ENCODE assay signal across 25 mouse cellular contexts in the genomic region with DNA sequence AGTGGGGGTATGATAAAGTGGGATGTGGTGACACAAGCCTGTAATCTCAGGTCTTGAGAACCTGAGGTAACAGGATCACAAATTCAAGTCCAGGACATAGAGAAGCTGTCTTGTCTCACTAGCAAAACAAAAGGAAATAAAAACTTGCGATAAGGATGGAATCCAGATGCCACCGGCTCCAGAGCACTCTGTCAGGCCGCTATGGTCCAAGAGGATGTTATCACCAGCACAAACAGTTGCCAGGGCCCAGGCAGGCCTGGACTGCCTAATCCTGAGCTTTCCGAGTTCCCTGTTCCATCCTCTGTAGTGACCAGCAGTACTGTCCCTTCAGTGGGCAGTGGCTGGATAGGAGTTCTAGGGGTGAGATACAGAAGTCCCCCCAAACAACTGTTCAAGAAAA. TPM values are rescaled to one million over a fixed set of nuclear protein-coding genes. Genes with fewer than 3 reads are reported as not detected.
DNase-seq lines count a peak whose midpoint lies in the region; ATAC-seq and TF ChIP-seq lines count a peak whose summit lies in the region.
"Had no signal": no experiment of that assay in that cellular context is flagged by ENCODE, and none has a peak within 500 bp of the region (broad histone marks: within the 10 kb centered on the region; RNA-seq: fewer than 3 reads in every experiment).

No protein-coding gene starts in this region.

- no peaks in the 10 kb centered on the region for H3K36me3 ChIP-seq in lung, embryonic 14.5 days (ENCODE audit: insufficient read depth)
- H3K36me3 ChIP-seq: embryonic facial prominence, embryonic 12.5 days; embryonic facial prominence, embryonic 15.5 days; forebrain, embryonic 15.5 days; heart, embryonic 15.5 days had no signal

- no peaks in the 10 kb centered on the region for H3K9me3 ChIP-seq in lung, embryonic 14.5 days (ENCODE audit: low read depth, low read length)
- H3K9me3 ChIP-seq: embryonic facial prominence, embryonic 12.5 days; embryonic facial prominence, embryonic 15.5 days; forebrain, embryonic 15.5 days; heart, embryonic 15.5 days had no signal

- TF ChIP-seq CTCF in lung, embryonic 14.5 days (IDR thresholded peaks at IDR 0.05; ENCODE audit: low read depth) = no peak
- no peak for TF ChIP-seq CTCF in lung, adult 2 months (IDR thresholded peaks at IDR 0.05; ENCODE audit: insufficient read depth, low read length)

- no peak overlapping the region for H3K4me2 ChIP-seq in lung, embryonic 14.5 days
- H3K4me2 ChIP-seq: embryonic facial prominence, embryonic 12.5 days; embryonic facial prominence, embryonic 15.5 days; forebrain, embryonic 15.5 days; heart, embryonic 11.5 days; heart, embryonic 15.5 days; hindbrain, embryonic 14.5 days had no signal

- no peaks in the 10 kb centered on the region for H3K27me3 ChIP-seq in lung, embryonic 14.5 days (ENCODE audit: insufficient read depth, low read length)
- H3K27me3 ChIP-seq: embryonic facial prominence, embryonic 12.5 days; embryonic facial prominence, embryonic 15.5 days; forebrain, embryonic 15.5 days; heart, embryonic 15.5 days; Patski had no signal

- H3K27ac ChIP-seq in lung, embryonic 14.5 days (ENCODE audit: low read depth) = no peak overlapping the region
- 0 out of 2 replicates have a peak overlapping the region, but pooled peaks have one; percentile 1 for H3K27ac ChIP-seq in brown adipose tissue, adult 24 weeks (replicated peaks; ENCODE audit: low read depth, low read length)
- H3K27ac ChIP-seq: embryonic facial prominence, embryonic 12.5 days; embryonic facial prominence, embryonic 15.5 days; forebrain, embryonic 15.5 days; heart, adult 2 months; heart, embryonic 15.5 days; hindbrain, embryonic 14.5 days; hindbrain, postnatal 0 days had no signal

- DNase-seq in lung, embryonic 14.5 days = peak; percentile 19
- no peak for DNase-seq in lung, adult 18-20 months
- DNase-seq in lung, postnatal 36 days = peak; percentile 59
- no peak for DNase-seq in lung, adult 2 months
- no peak for DNase-seq in right cerebral cortex, postnatal 4 days
- DNase-seq: adrenal gland, postnatal 10 days; adrenal gland, postnatal 36 days; cerebellum, adult 11 months; cerebellum, adult 2 months; cerebellum, adult 9-11 months; cerebellum, postnatal 25 days; gastrocnemius, postnatal 25 days; heart, postnatal 4 days had no signal

- no peak overlapping the region for H3K9ac ChIP-seq in lung, embryonic 14.5 days
- H3K9ac ChIP-seq: embryonic facial prominence, embryonic 12.5 days; embryonic facial prominence, embryonic 15.5 days; forebrain, embryonic 15.5 days; heart, embryonic 15.5 days; hindbrain, embryonic 14.5 days had no signal

- ATAC-seq in lung, embryonic 14.5 days (ENCODE audit: insufficient read depth) = no peak
- ATAC-seq: CD4-positive, CD25-positive, alpha-beta regulatory T cell, adult 4 months; forebrain, embryonic 15.5 days; hindbrain, postnatal 0 days; inflammation-experienced regulatory T-cells, adult 6 months; Patski had no signal

- no peak overlapping the region for H3K4me3 ChIP-seq in lung, embryonic 14.5 days (ENCODE audit: low read depth, low read length)
- no peak overlapping the region for H3K4me3 ChIP-seq in lung, adult 2 months (replicated peaks; ENCODE audit: extremely low read depth, low read depth, low read length)
- H3K4me3 ChIP-seq in brown adipose tissue, adult 24 weeks (ENCODE audit: insufficient read depth, low read depth, low read length) = no peak overlapping the region
- H3K4me3 ChIP-seq: embryonic facial prominence, embryonic 12.5 days; embryonic facial prominence, embryonic 15.5 days; forebrain, embryonic 15.5 days; heart, adult 2 months; heart, embryonic 15.5 days had no signal

- H3K4me1 ChIP-seq in lung, embryonic 14.5 days (ENCODE audit: insufficient read depth) = no peaks in the 10 kb centered on the region
- H3K4me1 ChIP-seq in lung, adult 2 months (ENCODE audit: control insufficient read depth, insufficient read depth, low read length) = no peaks in the 10 kb centered on the region
- peaks cover 6% of the 10 kb centered on the region for H3K4me1 ChIP-seq in brown adipose tissue, adult 24 weeks (ENCODE audit: control insufficient read depth, insufficient read depth, insufficient read length, low read length)
- H3K4me1 ChIP-seq: embryonic facial prominence, embryonic 12.5 days; forebrain, embryonic 15.5 days had no signal

- no peak for TF ChIP-seq POLR2A in lung, adult 2 months (IDR thresholded peaks at IDR 0.05; ENCODE audit: borderline replicate concordance, extremely low read depth, low read depth, low read length)

- 55% methylated on average over 4 of the region's 4 CpGs for WGBS in lung, embryonic 14.5 days
- WGBS in lung, adult 2 months = 45% methylated on average over 4 of the region's 4 CpGs

RNA-seq across cellular contexts. Expression of gene Por, which starts 9.9 kb away (rescaled TPM):
- 51.5 and 52.7 TPM in 2 replicates for polyA plus RNA-seq in lung, embryonic 14.5 days (2014; fragmentation: Nextera tagmentation; extraction: Ambion mirVana)
- 487 and 521 TPM in 2 replicates for polyA plus RNA-seq in lung, adult 2 months (2012; rRNA removed)
- polyA plus RNA-seq in brown adipose tissue, adult 24 weeks (2012; ENCODE audit: insufficient read depth, insufficient read length, missing spikeins) = 138 and 156 TPM in 2 replicates

RNA-seq across cellular contexts. Expression of gene Rhbdd2, which starts 27.5 kb away (rescaled TPM):
- 40.5 and 45.7 TPM in 2 replicates for polyA plus RNA-seq in lung, embryonic 14.5 days (2014; fragmentation: Nextera tagmentation; extraction: Ambion mirVana)
- polyA plus RNA-seq in lung, adult 2 months (2012; rRNA removed) = 39.9 and 50.7 TPM in 2 replicates
- 11.7 and 21.0 TPM in 2 replicates for polyA plus RNA-seq in brown adipose tissue, adult 24 weeks (2012; ENCODE audit: insufficient read depth, insufficient read length, missing spikeins)

Comparison
In these comparisons a context has a peak if more than half of its experiments do, and no peak if none do; other contexts are left out.
1. DNase-seq: peak in lung, embryonic 14.5 days (single experiment) and lung, postnatal 36 days (single experiment); none in lung, adult 18-20 months (0 of 2), lung, adult 2 months (single experiment) and right cerebral cortex, postnatal 4 days (single experiment).